Mouse (Mus musculus) ES-Bruce4 (cell line): ENCODE measurements around the gene Pax5. TPM values are rescaled to one million over a fixed set of nuclear protein-coding genes. Genes with fewer than 3 reads are reported as not detected.

Experiments
- H3K27ac ChIP-seq: 2 replicates; pipeline ENCODE4 v1.5.1; 2012; ENCODE audit warnings: low read length, inconsistent platforms; ENCODE audit not compliant: insufficient read depth
- H3K27me3 ChIP-seq: 2 replicates; pipeline ENCODE4 v1.6.1; 2012; ENCODE audit warnings: mild to moderate bottlenecking, low read length, inconsistent platforms; ENCODE audit not compliant: control insufficient read depth, poor library complexity, insufficient read depth, severe bottlenecking
- H3K36me3 ChIP-seq: 2 replicates; pipeline ENCODE4 v1.6.1; 2012; ENCODE audit warnings: inconsistent platforms, mild to moderate bottlenecking, low read length, moderate library complexity; ENCODE audit not compliant: control insufficient read depth, poor library complexity, insufficient read depth, severe bottlenecking
- H3K4me1 ChIP-seq: one replicate; pipeline ENCODE4 v1.8.1; 2011; ENCODE audit warnings: low read length; ENCODE audit not compliant: control insufficient read depth, insufficient read depth
- H3K4me3 ChIP-seq: 2 replicates; pipeline ENCODE4 v1.5.1; 2011; ENCODE audit warnings: low read depth, mild to moderate bottlenecking, low read length
- H3K9ac ChIP-seq: 2 replicates; pipeline ENCODE4 v1.6.1; 2012; ENCODE audit warnings: low read depth, mild to moderate bottlenecking, inconsistent platforms; ENCODE audit not compliant: poor library complexity, severe bottlenecking
- H3K9me3 ChIP-seq: replicated peaks from 2 replicates; pipeline ENCODE4 v1.6.1; 2012; ENCODE audit warnings: mild to moderate bottlenecking, low read length, inconsistent platforms; ENCODE audit not compliant: control insufficient read depth, poor library complexity, insufficient read depth, severe bottlenecking
- CTCF ChIP-seq: IDR thresholded peaks from one replicate; pipeline ENCODE4 v1.8.1; 2011; ENCODE audit warnings: low read depth, low read length
- EP300 ChIP-seq: IDR thresholded peaks from 2 replicates; pipeline ENCODE4 v1.6.1; 2011; ENCODE audit warnings: low read depth, low read length; ENCODE audit not compliant: insufficient read depth
- POLR2A ChIP-seq: IDR thresholded peaks from one replicate; pipeline ENCODE4 v1.8.1; 2011; ENCODE audit warnings: low read length; ENCODE audit not compliant: insufficient read depth
- polyA plus RNA-seq: library from polyadenylated mRNA; stranded (reverse); fragments of >200 nt; gene quantifications from 2 replicates; pipeline ENCODE4 v1.2.4, GENCODE M21; 2011; ENCODE audit warnings: low read depth; ENCODE audit not compliant: missing spikeins, insufficient read depth, insufficient read length

Pax5 gene
- polyA plus RNA-seq, 1 experiment, result not detected

GRCm38 (mm10) chr4:44702891-44703685 lies 7.2 kb downstream of the Pax5 start:
- H3K4me3 ChIP-seq, result peak overlapping the region; percentile 63
- H3K27ac ChIP-seq, result no peak overlapping the region
- H3K27me3 ChIP-seq, result peaks cover 26% of the 10 kb centered on the region
- no peaks in the 10 kb centered on the region for H3K9me3 ChIP-seq
- no peaks in the 10 kb centered on the region for H3K4me1 ChIP-seq
- H3K36me3 ChIP-seq, result no peaks in the 10 kb centered on the region
- peak overlapping the region; percentile 41 for H3K9ac ChIP-seq
- TF ChIP-seq EP300, result no peak
- no peak for TF ChIP-seq POLR2A
- no peak for TF ChIP-seq CTCF

GRCm38 (mm10) chr4:44702011-44702527 lies 8.2 kb downstream of the Pax5 start:
- Histone ChIP-seq H3K9me3 (no peaks in the 10 kb centered on the region), H3K9ac (no peak overlapping the region), H3K36me3 (no peaks in the 10 kb centered on the region), H3K4me3 (no peak overlapping the region), H3K27ac (no peak overlapping the region), H3K27me3 (peaks cover 26% of the 10 kb centered on the region), H3K4me1 (no peaks in the 10 kb centered on the region)
- TF ChIP-seq CTCF (no peak), EP300 (no peak), POLR2A (no peak)

- Histone ChIP-seq H3K36me3 (no peaks in the 10 kb centered on the region), H3K9ac (no peak overlapping the region), H3K27me3 (peaks cover 26% of the 10 kb centered on the region), H3K4me1 (no peaks in the 10 kb centered on the region), H3K9me3 (no peaks in the 10 kb centered on the region), H3K4me3 (no peak overlapping the region), H3K27ac (no peak overlapping the region)
- TF ChIP-seq POLR2A, result no peak
- no peak for TF ChIP-seq EP300
- TF ChIP-seq CTCF, result no peak
Observed at GRCm38 (mm10) chr4:44701513-44701912, 8.8 kb downstream of the Pax5 start.

GRCm38 (mm10) chr4:44696676-44697075 lies 13.6 kb downstream of the Pax5 start:
- Histone ChIP-seq H3K36me3 (no peaks in the 10 kb centered on the region), H3K9ac (no peak overlapping the region), H3K9me3 (no peaks in the 10 kb centered on the region), H3K4me3 (no peak overlapping the region), H3K27ac (no peak overlapping the region), H3K27me3 (peaks cover 3% of the 10 kb centered on the region; the same call in 1 of the 2 replicates), H3K4me1 (no peaks in the 10 kb centered on the region)
- TF ChIP-seq POLR2A (no peak), CTCF (no peak), EP300 (no peak)

- Histone ChIP-seq H3K9me3 (no peaks in the 10 kb centered on the region), H3K4me3 (no peak overlapping the region), H3K9ac (no peak overlapping the region), H3K4me1 (no peaks in the 10 kb centered on the region), H3K27ac (no peak overlapping the region), H3K27me3 (no peaks in the 10 kb centered on the region; the same call in 1 of the 2 replicates), H3K36me3 (no peaks in the 10 kb centered on the region)
- no peak for TF ChIP-seq CTCF
- no peak for TF ChIP-seq EP300
- TF ChIP-seq POLR2A, result no peak
Observed at GRCm38 (mm10) chr4:44694369-44694768, 15.9 kb downstream of the Pax5 start.

GRCm38 (mm10) chr4:44685582-44685981 lies 24.7 kb downstream of the Pax5 start:
- no peaks in the 10 kb centered on the region for H3K9me3 ChIP-seq
- H3K4me3 ChIP-seq, result no peak overlapping the region
- H3K27ac ChIP-seq, result no peak overlapping the region
- H3K27me3 ChIP-seq, result no peaks in the 10 kb centered on the region
- no peak overlapping the region for H3K9ac ChIP-seq
- H3K36me3 ChIP-seq, result no peaks in the 10 kb centered on the region
- TF ChIP-seq CTCF, result no peak
- TF ChIP-seq POLR2A, result no peak
- TF ChIP-seq EP300, result no peak
- no peaks in the 10 kb centered on the region for H3K4me1 ChIP-seq
